ENCODE assay signal across 24 mouse cellular contexts in the genomic region with DNA sequence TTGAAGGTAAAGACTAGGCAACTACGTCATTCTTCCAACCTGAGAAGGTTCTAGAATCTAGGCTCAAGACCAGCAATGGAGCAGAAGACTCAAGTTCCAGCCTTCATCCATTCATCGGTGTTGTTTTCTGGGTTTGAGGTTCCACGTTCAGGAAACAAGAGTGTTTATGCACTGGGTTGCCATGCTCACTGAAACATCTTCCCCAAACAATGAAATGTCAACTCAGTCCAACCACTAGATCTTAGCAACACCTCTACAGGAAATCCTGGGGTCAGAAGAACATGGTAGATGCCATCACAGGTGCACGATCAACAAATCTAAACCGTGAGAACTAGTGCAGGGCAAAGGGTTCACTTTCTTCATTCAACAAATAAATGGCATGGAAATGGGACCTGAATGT.
DNase-seq lines count a peak whose midpoint lies in the region; ATAC-seq and TF ChIP-seq lines count a peak whose summit lies in the region.
"Had no signal": no experiment of that assay in that cellular context is flagged by ENCODE, and none has a peak within 500 bp of the region (broad histone marks: within the 10 kb centered on the region; RNA-seq: fewer than 3 reads in every experiment).

No protein-coding gene starts in this region.

- H3K9ac ChIP-seq in hindbrain, embryonic 16.5 days (ENCODE audit: low read depth, low read length), result no peak overlapping the region
- no peak overlapping the region for H3K9ac ChIP-seq in midbrain, embryonic 11.5 days (ENCODE audit: low read length)
- no peak overlapping the region for H3K9ac ChIP-seq in midbrain, embryonic 15.5 days
- H3K9ac ChIP-seq: embryonic facial prominence, embryonic 13.5 days; forebrain, embryonic 13.5 days; hindbrain, embryonic 14.5 days; limb, embryonic 12.5 days; midbrain, embryonic 12.5 days had no signal

- no peak overlapping the region for H3K4me3 ChIP-seq in thymus, adult 2 months (ENCODE audit: control insufficient read depth, insufficient read depth, low read length)
- H3K4me3 ChIP-seq in hindbrain, embryonic 16.5 days (ENCODE audit: low read length), result no peak overlapping the region
- no peak overlapping the region for H3K4me3 ChIP-seq in midbrain, embryonic 11.5 days (ENCODE audit: low read depth, low read length)
- H3K4me3 ChIP-seq in midbrain, embryonic 15.5 days, result no peak overlapping the region
- H3K4me3 ChIP-seq: embryonic facial prominence, embryonic 13.5 days; erythroblast, embryonic 14.5 days; forebrain, embryonic 13.5 days; limb, embryonic 12.5 days; midbrain, embryonic 12.5 days had no signal

- WGBS in thymus, adult 2 months, result 22% methylated on average over 5 of the region's 5 CpGs
- 91% methylated on average over 5 of the region's 5 CpGs for WGBS in hindbrain, embryonic 16.5 days
- WGBS in midbrain, embryonic 11.5 days, result 89% methylated on average over 5 of the region's 5 CpGs
- 96% methylated on average over 5 of the region's 5 CpGs for WGBS in midbrain, embryonic 15.5 days

- H3K36me3 ChIP-seq in thymus, adult 2 months (ENCODE audit: control insufficient read depth, insufficient read depth, low read length), result no peaks in the 10 kb centered on the region
- H3K36me3 ChIP-seq in hindbrain, embryonic 16.5 days (ENCODE audit: control insufficient read depth, insufficient read depth, low read length), result no peaks in the 10 kb centered on the region
- no peaks in the 10 kb centered on the region for H3K36me3 ChIP-seq in midbrain, embryonic 11.5 days (ENCODE audit: control insufficient read depth, insufficient read depth, low read length)
- H3K36me3 ChIP-seq in midbrain, embryonic 15.5 days (replicated peaks), result no peaks in the 10 kb centered on the region
- H3K36me3 ChIP-seq: embryonic facial prominence, embryonic 13.5 days; limb, embryonic 12.5 days; midbrain, embryonic 12.5 days had no signal

- no peak for TF ChIP-seq CTCF in thymus, adult 2 months (IDR thresholded peaks at IDR 0.05; ENCODE audit: borderline replicate concordance, control insufficient read depth, extremely low read depth, insufficient read depth, low read length, poor library complexity)

- peak overlapping the region; percentile 90 for H3K27ac ChIP-seq in thymus, adult 2 months (ENCODE audit: control insufficient read depth, insufficient read depth, low read length)
- H3K27ac ChIP-seq in hindbrain, embryonic 16.5 days (ENCODE audit: low read depth, low read length), result no peak overlapping the region
- H3K27ac ChIP-seq in midbrain, embryonic 11.5 days (ENCODE audit: low read depth, low read length), result no peak overlapping the region
- H3K27ac ChIP-seq in midbrain, embryonic 15.5 days, result no peak overlapping the region
- H3K27ac ChIP-seq: embryonic facial prominence, embryonic 13.5 days; forebrain, embryonic 13.5 days; hindbrain, embryonic 14.5 days; limb, embryonic 12.5 days; midbrain, embryonic 12.5 days had no signal

- DNase-seq in thymus, adult 2 months, result peak; percentile 33
- DNase-seq in thymus, adult 18-20 months, result no peak
- peak; percentile 73 to 83 for DNase-seq in natural killer cell, adult 2 months (ENCODE audit: low spot score in 2 of 2)
- DNase-seq in thymus, postnatal 4 days, result peak; percentile 31
- DNase-seq in midbrain, embryonic 11.5 days (ENCODE audit: low spot score, missing footprints), result no peak
- DNase-seq: adrenal gland, adult 2 months; cerebellum, adult 11-12 months; cerebellum, postnatal 10 days; heart, postnatal 4 days; kidney, postnatal 36 days; layer of hippocampus, postnatal 36 days; lung, adult 18-20 months; lung, postnatal 4 days had no signal

- peaks cover 35% of the 10 kb centered on the region for H3K4me1 ChIP-seq in thymus, adult 2 months (replicated peaks; ENCODE audit: control insufficient read depth, insufficient read depth, low read length)
- H3K4me1 ChIP-seq in hindbrain, embryonic 16.5 days (ENCODE audit: control insufficient read depth, insufficient read depth, low read depth, low read length), result no peaks in the 10 kb centered on the region
- no peaks in the 10 kb centered on the region for H3K4me1 ChIP-seq in midbrain, embryonic 11.5 days (ENCODE audit: control insufficient read depth, insufficient read depth, low read length)
- H3K4me1 ChIP-seq in midbrain, embryonic 15.5 days, result no peaks in the 10 kb centered on the region

- no peak overlapping the region for H3K4me2 ChIP-seq in hindbrain, embryonic 16.5 days (ENCODE audit: low read length)
- no peak overlapping the region for H3K4me2 ChIP-seq in midbrain, embryonic 11.5 days
- no peak overlapping the region for H3K4me2 ChIP-seq in midbrain, embryonic 15.5 days
- H3K4me2 ChIP-seq: embryonic facial prominence, embryonic 13.5 days; forebrain, embryonic 13.5 days; hindbrain, embryonic 14.5 days; limb, embryonic 12.5 days; liver, embryonic 11.5 days; midbrain, embryonic 12.5 days had no signal

- no peaks in the 10 kb centered on the region for H3K27me3 ChIP-seq in thymus, adult 2 months (ENCODE audit: control insufficient read depth, insufficient read depth, low read length)
- no peaks in the 10 kb centered on the region for H3K27me3 ChIP-seq in hindbrain, embryonic 16.5 days (replicated peaks; ENCODE audit: control insufficient read depth, insufficient read depth, low read length)
- H3K27me3 ChIP-seq in midbrain, embryonic 11.5 days (ENCODE audit: control insufficient read depth, insufficient read depth, low read length), result no peaks in the 10 kb centered on the region
- H3K27me3 ChIP-seq in midbrain, embryonic 15.5 days (replicated peaks), result no peaks in the 10 kb centered on the region
- H3K27me3 ChIP-seq: embryonic facial prominence, embryonic 13.5 days; forebrain, embryonic 13.5 days; limb, embryonic 12.5 days had no signal

- no peaks in the 10 kb centered on the region for H3K9me3 ChIP-seq in hindbrain, embryonic 16.5 days (ENCODE audit: control insufficient read depth, low read length)
- no peaks in the 10 kb centered on the region for H3K9me3 ChIP-seq in midbrain, embryonic 11.5 days (ENCODE audit: control insufficient read depth, low read length)
- no peaks in the 10 kb centered on the region for H3K9me3 ChIP-seq in midbrain, embryonic 15.5 days
- H3K9me3 ChIP-seq: embryonic facial prominence, embryonic 13.5 days; forebrain, embryonic 13.5 days; limb, embryonic 12.5 days; midbrain, embryonic 12.5 days had no signal

- no peak for TF ChIP-seq POLR2A in thymus, adult 2 months (IDR thresholded peaks at IDR 0.05; ENCODE audit: control insufficient read depth, extremely low read depth, insufficient read depth, low read length, poor library complexity)

- peak; percentile 87 for ATAC-seq in activated CD4-positive, CD25-positive, alpha-beta regulatory T cell, adult 4 months
- ATAC-seq in hindbrain, embryonic 16.5 days, result no peak
- no peak for ATAC-seq in midbrain, embryonic 11.5 days (ENCODE audit: low FRiP score)
- no peak for ATAC-seq in midbrain, embryonic 15.5 days (replicated peaks)
- ATAC-seq: forebrain, embryonic 13.5 days; intestine, postnatal 0 days had no signal

Comparison
In these comparisons a context has a peak if more than half of its experiments do, and no peak if none do; other contexts are left out.
1. DNase-seq: peak in thymus, adult 2 months (single experiment), natural killer cell, adult 2 months (2 of 2) and thymus, postnatal 4 days (single experiment); none in thymus, adult 18-20 months (0 of 2) and midbrain, embryonic 11.5 days (single experiment).